Mouse (Mus musculus): ENCODE results near the gene Max. TPM values are rescaled to one million over a fixed set of nuclear protein-coding genes. Genes with fewer than 3 reads are reported as not detected.

Gene Max
- total RNA-seq, 2 experiments from 2014 or later: 73.4 to 79.8 TPM

GRCm38 (mm10) chr12:76923118-76923517 is 38.9 kb downstream of the Max start:
- no peak for DNase-seq (ENCODE audit: low spot score in 2 of 2)

GRCm38 (mm10) chr12:76920990-76921389 is 41.0 kb downstream of the Max start:
- no peak for DNase-seq (ENCODE audit: low spot score in 2 of 2)

- DNase-seq (ENCODE audit: low spot score in 2 of 2): no peak
These were observed 41.6 kb downstream of the Max start for GRCm38 (mm10) chr12:76920398-76920797.

- DNase-seq (ENCODE audit: low spot score in 2 of 2): no peak
These were observed 43.1 kb downstream of the Max start for GRCm38 (mm10) chr12:76918855-76919254.

GRCm38 (mm10) chr12:76918113-76918512 is 43.9 kb downstream of the Max start:
- DNase-seq (ENCODE audit: low spot score in 2 of 2): no peak

- DNase-seq (ENCODE audit: low spot score in 2 of 2): no peak
These were observed 45.8 kb downstream of the Max start for GRCm38 (mm10) chr12:76916163-76916562.

GRCm38 (mm10) chr12:76912193-76912592 is 49.8 kb downstream of the Max start:
- DNase-seq (ENCODE audit: low spot score in 2 of 2): no peak

- DNase-seq (ENCODE audit: low spot score in 2 of 2): no peak
These were observed 50.8 kb downstream of the Max start for GRCm38 (mm10) chr12:76911171-76911726.

GRCm38 (mm10) chr12:76910258-76910940 is 51.6 kb downstream of the Max start:
- no peak for DNase-seq (ENCODE audit: low spot score in 2 of 2)

GRCm38 (mm10) chr12:76909218-76909617 is 52.8 kb downstream of the Max start:
- DNase-seq (ENCODE audit: low spot score in 2 of 2): no peak

GRCm38 (mm10) chr12:76906278-76906677 is 55.7 kb downstream of the Max start:
- DNase-seq (ENCODE audit: low spot score in 2 of 2): no peak

GRCm38 (mm10) chr12:76901508-76902294 is 60.3 kb downstream of the Max start:
- no peak for DNase-seq (ENCODE audit: low spot score in 2 of 2)

- DNase-seq (ENCODE audit: low spot score in 2 of 2): no peak
These were observed 62.6 kb downstream of the Max start for GRCm38 (mm10) chr12:76899261-76899975.

- DNase-seq (ENCODE audit: low spot score in 2 of 2): no peak
These were observed 63.9 kb downstream of the Max start for GRCm38 (mm10) chr12:76898141-76898540.

GRCm38 (mm10) chr12:76897006-76897405 is 65.0 kb downstream of the Max start:
- no peak for DNase-seq (ENCODE audit: low spot score in 2 of 2)

- DNase-seq (ENCODE audit: low spot score in 2 of 2): no peak
These were observed 65.4 kb downstream of the Max start for GRCm38 (mm10) chr12:76896566-76896965.

GRCm38 (mm10) chr12:76895777-76896176 is 66.2 kb downstream of the Max start:
- DNase-seq (ENCODE audit: low spot score in 2 of 2): no peak

GRCm38 (mm10) chr12:76894792-76895559 is 67.0 kb downstream of the Max start:
- DNase-seq (ENCODE audit: low spot score in 2 of 2): no peak

GRCm38 (mm10) chr12:76892910-76893695 is 68.9 kb downstream of the Max start:
- DNase-seq (ENCODE audit: low spot score in 2 of 2): no peak

- DNase-seq (ENCODE audit: low spot score in 2 of 2): no peak
These were observed 70.8 kb downstream of the Max start for GRCm38 (mm10) chr12:76891160-76891559.
